Mouse (Mus musculus) stomach, embryonic 14.5 days (tissue): ENCODE results near the gene BC055324. TPM values are rescaled to one million over a fixed set of nuclear protein-coding genes. Genes with fewer than 3 reads are reported as not detected.

Experiments used
- ATAC-seq: fragments of 200-750 bp; cut with Nextera tagmentation; 2 replicates; pipeline ENCODE4 v1.8.0; 2017; ENCODE audit warnings: low read depth, moderate TSS enrichment; ENCODE audit not compliant: insufficient number of reproducible peaks, insufficient read depth, low FRiP score
- H3K27ac ChIP-seq: fragments of 300-500 bp; sonication (generic); 2 replicates; pipeline ENCODE4 v1.5.1; 2014; ENCODE audit warnings: mild to moderate bottlenecking, low read length, moderate library complexity, mixed read lengths
- H3K27me3 ChIP-seq: fragments of 300-500 bp; sonication (generic); 2 replicates; pipeline ENCODE4 v1.6.1; 2014; ENCODE audit warnings: low read length, control low read depth, mixed read lengths; ENCODE audit not compliant: control insufficient read depth, insufficient read depth
- H3K36me3 ChIP-seq: fragments of 300-500 bp; sonication (generic); 2 replicates; pipeline ENCODE4 v1.6.1; 2014; ENCODE audit warnings: mild to moderate bottlenecking, control low read depth, low read length, moderate library complexity, mixed read lengths; ENCODE audit not compliant: control insufficient read depth, insufficient read depth
- H3K4me1 ChIP-seq: fragments of 300-500 bp; sonication (generic); 2 replicates; pipeline ENCODE4 v1.6.1; 2014; ENCODE audit warnings: low read length, control low read depth, mixed read lengths; ENCODE audit not compliant: control insufficient read depth, insufficient read depth
- H3K4me2 ChIP-seq: fragments of 300-500 bp; sonication (generic); replicated peaks from 2 replicates; pipeline ENCODE4 v1.6.1; 2014; ENCODE audit warnings: low read depth, low read length, control low read depth
- H3K4me3 ChIP-seq: fragments of 300-500 bp; sonication (generic); 2 replicates; pipeline ENCODE4 v1.5.1; 2014; ENCODE audit warnings: low read depth, low read length, control low read depth
- H3K9ac ChIP-seq: fragments of 300-500 bp; sonication (generic); replicated peaks from 2 replicates; pipeline ENCODE4 v1.6.1; 2014; ENCODE audit warnings: low read depth, mild to moderate bottlenecking, control low read depth, low read length, moderate library complexity, mixed read lengths
- H3K9me3 ChIP-seq: fragments of 300-500 bp; sonication (generic); 2 replicates; pipeline ENCODE4 v1.6.1; 2016; ENCODE audit warnings: low read depth, low read length, control low read depth; ENCODE audit not compliant: control insufficient read depth
- WGBS: fragments of 180-500 bp; shearing (Covaris S2); extraction: QIAGEN DNeasy Blood & Tissue Kit; methylation state at CpG from one replicate; pipeline ENCODE4 v1.1.7; 2014; 5-methylcytosine and 5-hydroxymethylcytosine counted together
- polyA plus RNA-seq: library from polyadenylated mRNA; unstranded; fragments of >200 nt; fragmentation: Nextera tagmentation; extraction: Ambion mirVana; gene quantifications from 2 replicates; pipeline ENCODE4 v1.2.1, GENCODE M21; 2014

Gene BC055324
- polyA plus RNA-seq, 1 experiment from 2014 or later, result 24.3 TPM

DNA sequence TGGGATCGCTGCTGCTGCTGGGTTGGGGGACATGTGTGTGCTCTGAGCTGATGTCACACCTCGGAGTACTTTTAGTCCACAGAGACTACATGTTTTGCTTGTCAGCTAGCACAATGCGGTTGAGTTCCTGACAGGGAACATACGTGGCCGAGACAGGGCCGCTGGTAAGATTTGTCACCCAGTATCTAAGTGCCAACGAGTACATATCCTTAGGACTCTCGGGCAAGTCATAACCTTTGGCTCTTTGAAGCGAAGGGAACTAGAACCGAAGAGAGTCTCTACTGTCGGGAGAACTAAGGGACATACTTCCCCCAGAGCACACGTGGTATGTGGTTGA is 64.2 kb downstream of the BC055324 start:
- Histone ChIP-seq H3K4me1 (peaks cover 16% of the 10 kb centered on the region; the same call in 1 of the 2 replicates), H3K27me3 (no peaks in the 10 kb centered on the region), H3K4me2 (peak overlapping the region; percentile 80), H3K27ac (no peak overlapping the region), H3K36me3 (peaks cover 17% of the 10 kb centered on the region), H3K4me3 (peak overlapping the region; percentile 89), H3K9me3 (no peaks in the 10 kb centered on the region), H3K9ac (peak overlapping the region; percentile 92)
- ATAC-seq, result no peak
- WGBS, result 5% methylated on average over 12 of the region's 12 CpGs

DNA sequence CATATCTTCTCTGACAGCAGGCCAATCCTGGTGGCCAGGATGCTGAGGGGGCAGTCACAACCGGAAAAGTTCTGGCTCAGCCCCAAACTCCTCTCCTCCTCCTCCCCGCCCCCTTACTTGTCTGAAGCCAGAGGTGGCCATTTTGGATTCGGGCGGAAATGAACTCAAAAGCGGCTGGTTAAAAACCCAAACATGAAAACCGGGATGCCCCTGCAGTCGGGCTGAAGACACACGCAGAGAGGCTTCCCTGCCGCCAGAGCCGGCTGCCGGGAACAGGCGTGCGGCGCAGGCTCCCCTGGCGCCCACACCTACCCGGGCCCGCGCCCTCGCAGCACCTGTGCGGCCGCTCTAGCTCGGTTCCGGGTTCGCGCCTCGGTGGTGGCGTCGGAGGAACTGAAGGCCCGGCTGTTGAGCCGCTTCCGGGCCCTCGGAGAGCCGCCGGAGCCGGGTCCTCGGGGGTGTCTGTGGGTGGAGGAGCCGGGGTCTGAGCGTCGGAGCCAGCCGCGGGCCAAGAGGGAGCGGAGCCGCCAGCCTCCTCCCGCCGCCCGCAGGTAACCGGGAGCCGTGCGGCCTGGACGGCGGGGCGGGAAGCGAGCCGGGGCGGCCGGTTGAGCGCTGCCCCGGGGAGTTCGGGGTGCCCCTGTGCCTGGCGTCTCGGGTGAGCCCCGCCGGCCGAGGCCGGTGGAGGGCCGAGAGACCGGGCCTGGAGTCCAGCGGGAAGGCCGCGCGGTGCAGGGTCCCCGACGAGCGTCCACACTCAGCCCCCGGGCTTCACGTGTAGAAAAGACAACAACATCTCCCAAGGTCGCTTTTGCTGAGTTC is 64.7 kb downstream of the BC055324 start:
- under 1% methylated on average over 68 of the region's 77 CpGs for WGBS
- Histone ChIP-seq H3K27me3 (no peaks in the 10 kb centered on the region), H3K9me3 (no peaks in the 10 kb centered on the region), H3K4me3 (peak overlapping the region; percentile 89), H3K4me1 (peaks cover 16% of the 10 kb centered on the region; the same call in 1 of the 2 replicates), H3K4me2 (peak overlapping the region; percentile 80), H3K9ac (peak overlapping the region; percentile 92), H3K36me3 (peaks cover 11% of the 10 kb centered on the region), H3K27ac (peak overlapping the region; percentile 67)
- peak; percentile 89 for ATAC-seq

DNA sequence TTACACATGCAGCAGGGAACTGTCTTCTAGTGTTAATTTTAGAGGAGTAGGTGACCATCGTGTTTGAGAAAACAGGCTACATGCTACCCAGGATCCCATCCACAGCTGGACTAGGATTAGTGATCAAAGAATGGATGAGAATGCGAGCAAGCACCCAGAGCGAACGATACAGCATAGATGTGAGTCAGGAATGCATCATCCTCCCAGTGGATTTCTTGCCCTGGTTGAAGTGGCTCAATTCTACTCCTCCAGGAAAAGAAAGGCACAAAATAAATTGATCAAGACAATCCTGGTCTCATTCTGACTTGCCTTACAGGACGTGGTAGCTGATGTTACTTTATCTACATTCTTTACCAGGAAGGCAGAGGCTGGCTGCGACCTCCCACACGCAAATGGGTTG is 65.8 kb downstream of the BC055324 start, which contains the start of gene Scyl3:
Gene Scyl3, plus strand, starts transcription at position 255 of the 400 bp plus-strand sequence.
- no peak for ATAC-seq
- peak within 1 kb of the TSS; percentile 67 for H3K27ac ChIP-seq
- H3K4me1 ChIP-seq, result peaks cover 16% of the 10 kb centered on the region; the same call in 1 of the 2 replicates
- H3K9me3 ChIP-seq, result no peaks in the 10 kb centered on the region
- peak within 1 kb of the TSS; percentile 92 for H3K9ac ChIP-seq
- peak within 1 kb of the TSS; percentile 80 for H3K4me2 ChIP-seq
- H3K27me3 ChIP-seq, result no peaks in the 10 kb centered on the region
- 67% methylated on average over 7 of the region's 7 CpGs for WGBS
- peak within 1 kb of the TSS; percentile 89 for H3K4me3 ChIP-seq
- H3K36me3 ChIP-seq, result peaks cover 5% of the 10 kb centered on the region; the same call in 1 of the 2 replicates

DNA sequence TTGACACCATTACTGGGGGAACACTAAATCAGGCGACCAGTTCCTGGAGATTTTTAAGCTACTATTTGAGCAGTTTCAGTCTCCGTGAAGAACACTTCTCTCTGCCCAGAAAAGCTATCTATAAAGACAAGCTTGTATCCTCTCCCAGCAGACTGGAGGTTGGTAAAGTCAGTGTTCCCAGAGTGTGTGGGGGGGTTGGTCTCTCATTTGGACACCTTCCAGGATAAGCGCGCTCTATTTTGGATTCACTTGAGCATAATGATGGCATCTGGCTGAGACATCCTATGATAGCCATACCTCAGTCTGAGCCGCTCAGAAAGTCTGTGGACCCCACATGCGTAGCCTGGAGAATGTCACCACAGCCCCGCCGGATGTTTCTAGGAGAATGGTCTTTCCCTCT is 70.5 kb downstream of the BC055324 start:
- Histone ChIP-seq H3K27me3 (no peaks in the 10 kb centered on the region), H3K4me1 (0 out of 2 replicates have a peak, but pooled peaks cover 2% of the 10 kb centered on the region), H3K36me3 (no peaks in the 10 kb centered on the region), H3K9ac (no peak overlapping the region), H3K4me3 (no peak overlapping the region), H3K9me3 (no peaks in the 10 kb centered on the region), H3K27ac (no peak overlapping the region), H3K4me2 (no peak overlapping the region)
- no peak for ATAC-seq
- WGBS, result 83% methylated on average over 8 of the region's 8 CpGs

DNA sequence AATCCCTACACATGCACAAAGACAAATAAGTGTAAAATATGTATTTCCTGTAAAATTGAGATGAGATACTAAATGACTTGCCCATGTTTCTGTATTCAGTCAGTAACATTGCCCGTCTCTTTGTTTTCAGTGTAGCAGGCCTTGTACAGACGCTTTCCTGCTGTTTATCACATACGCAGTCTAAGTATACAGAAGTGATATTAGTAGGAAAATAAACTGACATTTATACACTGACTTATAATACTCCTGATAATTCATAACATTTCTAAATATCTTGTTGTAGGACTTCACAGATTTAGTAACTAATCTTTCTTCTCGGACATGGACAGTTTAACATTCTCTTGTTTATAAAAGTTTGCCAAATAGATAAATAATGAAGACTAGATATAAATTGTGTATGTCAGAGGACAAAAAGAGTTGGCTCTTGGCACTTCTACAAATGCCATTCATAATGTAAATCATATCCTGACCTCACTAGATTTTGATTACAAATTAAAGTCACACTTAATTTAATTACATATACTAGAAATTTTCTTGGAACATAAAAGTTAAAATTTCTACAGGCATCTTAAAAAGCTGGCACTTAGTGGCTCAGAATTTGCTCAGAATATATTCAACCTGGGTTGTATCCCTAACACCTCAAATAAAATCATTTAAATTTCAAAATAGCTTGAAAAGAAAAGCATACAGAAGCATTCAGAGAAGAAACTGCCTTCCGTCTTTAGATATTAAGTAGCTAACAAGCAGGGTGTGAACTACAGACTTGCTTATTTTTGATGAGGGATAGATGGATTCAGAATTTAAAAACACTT is 77.0 kb downstream of the BC055324 start:
- no peak overlapping the region for H3K4me3 ChIP-seq
- no peak for ATAC-seq
- no peaks in the 10 kb centered on the region; the same call in 1 of the 2 replicates for H3K36me3 ChIP-seq
- H3K9me3 ChIP-seq, result no peaks in the 10 kb centered on the region
- H3K9ac ChIP-seq, result no peak overlapping the region
- H3K27me3 ChIP-seq, result no peaks in the 10 kb centered on the region
- H3K4me1 ChIP-seq, result no peaks in the 10 kb centered on the region
- no peak overlapping the region for H3K4me2 ChIP-seq
- WGBS, result 51% methylated on average over 5 of the region's 5 CpGs
- no peak overlapping the region for H3K27ac ChIP-seq

DNA sequence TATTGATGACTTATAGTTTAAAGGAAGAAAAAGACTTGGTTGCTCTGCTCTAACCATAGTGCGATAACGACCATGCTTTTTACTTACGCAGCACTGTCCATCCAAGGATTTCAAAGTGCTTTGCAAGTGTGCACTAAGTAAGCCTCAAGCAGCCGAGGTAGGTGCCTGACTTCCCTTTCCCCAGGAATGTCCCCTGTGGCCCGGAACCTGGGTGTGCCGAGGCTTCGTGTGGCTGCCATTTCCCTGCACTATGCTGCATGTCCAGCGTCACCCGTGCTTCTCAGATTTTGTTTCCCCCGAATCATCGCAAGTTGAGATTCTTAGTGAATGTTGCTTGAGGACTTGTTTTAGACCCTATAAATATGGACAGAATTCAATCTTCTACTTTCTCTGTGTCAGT is 82.6 kb downstream of the BC055324 start:
- no peaks in the 10 kb centered on the region; the same call in 1 of the 2 replicates for H3K36me3 ChIP-seq
- no peak overlapping the region for H3K4me3 ChIP-seq
- WGBS, result 92% methylated on average over 11 of the region's 11 CpGs
- H3K27me3 ChIP-seq, result no peaks in the 10 kb centered on the region
- H3K27ac ChIP-seq, result no peak overlapping the region
- ATAC-seq, result no peak
- H3K9me3 ChIP-seq, result no peaks in the 10 kb centered on the region
- no peak overlapping the region for H3K9ac ChIP-seq
- no peak overlapping the region for H3K4me2 ChIP-seq
- H3K4me1 ChIP-seq, result 0 out of 2 replicates have a peak, but pooled peaks cover 7% of the 10 kb centered on the region

DNA sequence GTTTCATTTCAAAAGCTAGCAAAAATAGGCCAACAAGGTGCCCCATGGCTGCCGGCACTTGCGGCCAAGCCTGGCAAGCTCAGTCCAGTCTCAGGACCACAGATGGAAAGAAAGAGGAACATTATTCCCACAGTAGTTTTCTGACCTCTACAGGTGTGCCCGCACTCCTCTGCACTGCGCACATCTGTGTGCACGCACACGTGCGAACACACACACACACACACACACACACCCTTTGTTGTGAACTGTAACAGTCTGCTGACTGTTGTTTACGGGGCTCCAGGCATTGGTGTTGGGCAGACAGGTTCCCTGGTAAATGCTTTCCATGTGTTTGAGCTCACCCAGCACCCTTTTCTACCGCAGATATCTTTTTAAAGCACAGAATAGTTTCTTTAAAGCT is 83.8 kb downstream of the BC055324 start:
- no peak for ATAC-seq
- Histone ChIP-seq H3K27ac (no peak overlapping the region), H3K9me3 (no peaks in the 10 kb centered on the region), H3K9ac (no peak overlapping the region), H3K4me3 (no peak overlapping the region), H3K4me2 (no peak overlapping the region), H3K27me3 (no peaks in the 10 kb centered on the region), H3K36me3 (no peaks in the 10 kb centered on the region), H3K4me1 (0 out of 2 replicates have a peak, but pooled peaks cover 7% of the 10 kb centered on the region)
- WGBS, result 89% methylated on average over 9 of the region's 9 CpGs

DNA sequence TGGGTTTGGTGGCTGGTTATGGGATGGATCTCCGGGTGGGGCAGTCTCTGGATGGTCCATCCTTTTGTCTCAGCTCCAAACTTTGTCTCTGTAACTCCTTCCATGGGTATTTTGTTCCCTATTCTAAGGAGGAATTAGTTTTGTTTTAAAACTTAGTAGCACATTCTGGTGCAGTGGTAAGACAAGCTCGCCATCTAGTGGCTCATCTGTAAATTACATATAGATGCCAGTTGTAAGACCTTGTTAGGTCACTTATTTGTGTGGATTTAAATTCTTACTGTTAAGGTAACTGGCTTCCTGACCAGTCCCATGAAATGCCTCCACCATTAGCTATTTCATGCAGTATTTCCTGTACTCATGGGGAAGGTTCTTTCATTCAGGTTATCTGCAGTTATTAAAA is 84.3 kb downstream of the BC055324 start:
- no peaks in the 10 kb centered on the region for H3K27me3 ChIP-seq
- WGBS, result 3% methylated on average over 2 of the region's 2 CpGs
- 0 out of 2 replicates have a peak, but pooled peaks cover 7% of the 10 kb centered on the region for H3K4me1 ChIP-seq
- no peak for ATAC-seq
- no peaks in the 10 kb centered on the region for H3K36me3 ChIP-seq
- no peak overlapping the region for H3K27ac ChIP-seq
- H3K4me2 ChIP-seq, result no peak overlapping the region
- H3K9me3 ChIP-seq, result no peaks in the 10 kb centered on the region
- H3K9ac ChIP-seq, result no peak overlapping the region
- no peak overlapping the region for H3K4me3 ChIP-seq
